ENCODE assay signal across 8 mouse cellular contexts in genomic region chr19:18631644-18632219, GRCm38 (mm10). TPM values are rescaled to one million over a fixed set of nuclear protein-coding genes. Genes with fewer than 3 reads are reported as not detected.
A peak's percentile ranks its signal among the peaks of the same experiment; 100 is the strongest.
DNase-seq lines count a peak whose midpoint lies in the region; ATAC-seq and TF ChIP-seq lines count a peak whose summit lies in the region.

Gene Ostf1, minus strand, starts transcription at chr19:18631823.
Gene Nmrk1, plus strand, starts transcription at chr19:18631950.

- H3K4me2 ChIP-seq in CH12.LX (ENCODE audit: insufficient read depth, low read depth, poor library complexity, severe bottlenecking) = peak within 1 kb of the TSS; percentile 94
- peak within 1 kb of the TSS; percentile 91 for H3K4me2 ChIP-seq in forebrain, embryonic 11.5 days (ENCODE audit: low read depth, low read length, severe bottlenecking)
- H3K4me2 ChIP-seq in heart, embryonic 16.5 days (ENCODE audit: low read depth, low read length) = peak within 1 kb of the TSS; percentile 69
- peak within 1 kb of the TSS; percentile 93 for H3K4me2 ChIP-seq in liver, embryonic 15.5 days
- H3K4me2 ChIP-seq in neural tube, embryonic 12.5 days (replicated peaks) = peak within 1 kb of the TSS; percentile 92

- H3K4me1 ChIP-seq in CH12.LX (ENCODE audit: control insufficient read depth in 1 of 2, insufficient read depth in 2 of 2) = peaks cover 2 to 30% of the 10 kb centered on the region in 2 experiments; a peak in 3 of 4 replicates
- H3K4me1 ChIP-seq in forebrain, embryonic 11.5 days (replicated peaks; ENCODE audit: control insufficient read depth, insufficient read depth, low read length) = no peaks in the 10 kb centered on the region
- H3K4me1 ChIP-seq in heart, embryonic 16.5 days (ENCODE audit: control insufficient read depth, insufficient read depth, low read length) = peaks cover 16% of the 10 kb centered on the region
- H3K4me1 ChIP-seq in liver, embryonic 15.5 days (replicated peaks) = peaks cover 39% of the 10 kb centered on the region
- H3K4me1 ChIP-seq in neural tube, embryonic 12.5 days = peaks cover 2% of the 10 kb centered on the region; the same call in 1 of the 2 replicates

- dilution Hi-C loops in CH12.LX (cut with MboI; ENCODE audit: extremely low pct_ligation_motif_present, extremely low pct_unique_long_range_greater_than_20kb, low sequenced_read_pairs) = no loop called here

- under 1% methylated on average over 51 of the region's 51 CpGs for whole genome bisulfite sequencing in forebrain, embryonic 11.5 days
- under 1% methylated on average over 51 of the region's 51 CpGs for WGBS in heart, embryonic 16.5 days
- WGBS in liver, embryonic 15.5 days (ENCODE audit: insufficient replicate concordance) = under 1% methylated on average over 51 of the region's 51 CpGs
- under 1% methylated on average over 51 of the region's 51 CpGs for WGBS in neural tube, embryonic 12.5 days

- in situ Hi-C loops in CH12.LX (cut with MboI; ENCODE audit: low pct_ligation_motif_present, low pct_unique_long_range_greater_than_20kb, low sequenced_read_pairs) = no loop called here

- TF ChIP-seq EP300 in CH12.LX (IDR thresholded peaks at IDR 0.05; ENCODE audit: low read length) = no peak

- DNase-seq in CH12.LX (ENCODE audit: extremely low read depth) = peak; percentile 88
- peak; percentile 89 for DNase-seq in c-Kit-positive CD71-positive TER-119-negative erythroid progenitor cells, embryonic 14.5 days (ENCODE audit: low read depth)
- DNase-seq in forebrain, embryonic 11.5 days (ENCODE audit: low spot score) = peak; percentile 97
- DNase-seq in kidney, postnatal 36 days = peak; percentile 98 to 99
- peak; percentile 66 for DNase-seq in telencephalon, adult 2 months (ENCODE audit: low read depth, low spot score)

- H3K9ac ChIP-seq in CH12.LX (ENCODE audit: insufficient read depth, low read depth) = peak within 1 kb of the TSS; percentile 72
- H3K9ac ChIP-seq in forebrain, embryonic 11.5 days (ENCODE audit: low read length) = peak within 1 kb of the TSS; percentile 51
- peak within 1 kb of the TSS; percentile 92 for H3K9ac ChIP-seq in heart, embryonic 16.5 days (ENCODE audit: low read length)
- peak within 1 kb of the TSS; percentile 85 for H3K9ac ChIP-seq in liver, embryonic 15.5 days
- H3K9ac ChIP-seq in neural tube, embryonic 12.5 days = peak within 1 kb of the TSS; percentile 64

- peaks cover 23% of the 10 kb centered on the region for H3K79me2 ChIP-seq in CH12.LX (replicated peaks; ENCODE audit: control insufficient read depth, extremely low read depth, insufficient read depth, poor library complexity, severe bottlenecking)

- peak; percentile 85 for TF ChIP-seq POLR2A in CH12.LX (IDR thresholded peaks at IDR 0.05; ENCODE audit: low read depth, low read length)

- H3K36me3 ChIP-seq in CH12.LX (replicated peaks in 1 of 2; ENCODE audit: control insufficient read depth in 1 of 2, insufficient read depth in 1 of 2, low read length in 1 of 2) = peaks cover 3 to 11% of the 10 kb centered on the region in 2 experiments
- no peaks in the 10 kb centered on the region for H3K36me3 ChIP-seq in forebrain, embryonic 11.5 days (ENCODE audit: control insufficient read depth, insufficient read depth, low read length)
- H3K36me3 ChIP-seq in heart, embryonic 16.5 days (ENCODE audit: control insufficient read depth, insufficient read depth) = no peaks in the 10 kb centered on the region
- H3K36me3 ChIP-seq in liver, embryonic 15.5 days (replicated peaks) = no peaks in the 10 kb centered on the region
- no peaks in the 10 kb centered on the region for H3K36me3 ChIP-seq in neural tube, embryonic 12.5 days

- no peak for TF ChIP-seq RAD21 in CH12.LX (IDR thresholded peaks at IDR 0.05; ENCODE audit: low read depth, low read length)

- no peak for TF ChIP-seq CTCF in CH12.LX (conservative IDR thresholded peaks at IDR 0.05 in 1 of 2, IDR thresholded peaks at IDR 0.05 in 1 of 2; ENCODE audit: low read depth in 2 of 2, low read length in 2 of 2)

- peak within 1 kb of the TSS; percentile 65 for H3K27ac ChIP-seq in CH12.LX (ENCODE audit: insufficient read depth, low read depth)
- H3K27ac ChIP-seq in forebrain, embryonic 11.5 days (ENCODE audit: low read depth, low read length) = no peak within 1 kb of the TSS
- peak within 1 kb of the TSS; percentile 94 for H3K27ac ChIP-seq in heart, embryonic 16.5 days (ENCODE audit: low read length)
- H3K27ac ChIP-seq in liver, embryonic 15.5 days (replicated peaks) = peak within 1 kb of the TSS; percentile 87
- H3K27ac ChIP-seq in neural tube, embryonic 12.5 days = peak within 1 kb of the TSS; percentile 59; the same call in 1 of the 2 replicates

- peak within 1 kb of the TSS; percentile 88 to 95 (median 93) for H3K4me3 ChIP-seq in CH12.LX (replicated peaks in 1 of 3; ENCODE audit: low read depth in 2 of 3, low read length in 2 of 3, poor library complexity in 1 of 3)
- peak within 1 kb of the TSS; percentile 60 for H3K4me3 ChIP-seq in forebrain, embryonic 11.5 days (ENCODE audit: low read depth, low read length)
- peak within 1 kb of the TSS; percentile 97 for H3K4me3 ChIP-seq in heart, embryonic 16.5 days (ENCODE audit: low read length)
- peak within 1 kb of the TSS; percentile 97 for H3K4me3 ChIP-seq in liver, embryonic 15.5 days (replicated peaks)
- H3K4me3 ChIP-seq in neural tube, embryonic 12.5 days = peak within 1 kb of the TSS; percentile 80

- ATAC-seq in forebrain, embryonic 11.5 days (replicated peaks; ENCODE audit: low FRiP score) = peak; percentile 99
- ATAC-seq in heart, embryonic 16.5 days (replicated peaks; ENCODE audit: extremely low read depth, insufficient read depth, low FRiP score) = peak; percentile 97
- peak; percentile 99 for ATAC-seq in liver, embryonic 15.5 days (ENCODE audit: insufficient read depth)
- ATAC-seq in neural tube, embryonic 12.5 days (ENCODE audit: low FRiP score, low read depth) = peak; percentile 98

- H3K9me3 ChIP-seq in CH12.LX (replicated peaks; ENCODE audit: low read length) = no peaks in the 10 kb centered on the region
- no peaks in the 10 kb centered on the region for H3K9me3 ChIP-seq in forebrain, embryonic 11.5 days (ENCODE audit: control insufficient read depth, low read length)
- no peaks in the 10 kb centered on the region for H3K9me3 ChIP-seq in heart, embryonic 16.5 days (replicated peaks; ENCODE audit: control insufficient read depth, low read length)
- H3K9me3 ChIP-seq in liver, embryonic 15.5 days (replicated peaks) = no peaks in the 10 kb centered on the region
- H3K9me3 ChIP-seq in neural tube, embryonic 12.5 days = no peaks in the 10 kb centered on the region

- no peaks in the 10 kb centered on the region for H3K27me3 ChIP-seq in CH12.LX (replicated peaks)
- H3K27me3 ChIP-seq in forebrain, embryonic 11.5 days (ENCODE audit: control insufficient read depth, insufficient read depth, low read length) = no peaks in the 10 kb centered on the region
- no peaks in the 10 kb centered on the region for H3K27me3 ChIP-seq in heart, embryonic 16.5 days (ENCODE audit: control insufficient read depth, insufficient read depth, low read length)
- H3K27me3 ChIP-seq in liver, embryonic 15.5 days = no peaks in the 10 kb centered on the region
- H3K27me3 ChIP-seq in neural tube, embryonic 12.5 days (replicated peaks) = no peaks in the 10 kb centered on the region

TF ChIP-seq in CH12.LX, 34 proteins besides CTCF, POLR2A, EP300 and RAD21 (continues in another document):
- TF ChIP-seq USF2 (conservative IDR thresholded peaks at IDR 0.05; ENCODE audit: low read depth, low read length) (no peak), SMC3 (IDR thresholded peaks at IDR 0.05; ENCODE audit: low read depth, low read length) (no peak), MAZ (IDR thresholded peaks at IDR 0.05; ENCODE audit: low read depth, low read length) (no peak), MYC (IDR thresholded peaks at IDR 0.05; ENCODE audit: low read depth, low read length) (no peak), KAT2A (IDR thresholded peaks at IDR 0.05; ENCODE audit: insufficient replicate concordance, low read length) (no peak), ELF1 (IDR thresholded peaks at IDR 0.05; ENCODE audit: low read depth, low read length) (peak; percentile 92), PAX5 (IDR thresholded peaks at IDR 0.05; ENCODE audit: low read length) (no peak), GABPA (IDR thresholded peaks at IDR 0.05; ENCODE audit: insufficient replicate concordance, low read depth, low read length) (no peak), UBTF (IDR thresholded peaks at IDR 0.05; ENCODE audit: low read depth, low read length) (no peak), SIN3A (IDR thresholded peaks at IDR 0.05; ENCODE audit: low read length) (peak; percentile 15; the same call in 1 of the 2 replicates), MAX (IDR thresholded peaks at IDR 0.05; ENCODE audit: low read length) (no peak), ZMIZ1 (IDR thresholded peaks at IDR 0.05; ENCODE audit: low read depth, low read length) (peak; percentile 29; the same call in 1 of the 2 replicates), RCOR1 (conservative IDR thresholded peaks at IDR 0.05; ENCODE audit: low read depth, low read length) (no peak), ETS1 (conservative IDR thresholded peaks at IDR 0.05; ENCODE audit: low read depth, low read length) (no peak), HCFC1 (IDR thresholded peaks at IDR 0.05; ENCODE audit: low read depth, low read length) (peak; percentile 42; the same call in 1 of the 2 replicates), BHLHE40 (IDR thresholded peaks at IDR 0.05; ENCODE audit: low read depth, low read length) (no peak), MAFK (IDR thresholded peaks at IDR 0.05; ENCODE audit: insufficient replicate concordance, low read length) (no peak), JUN (IDR thresholded peaks at IDR 0.05; ENCODE audit: insufficient read depth, low read depth, low read length) (no peak)

RNA-seq across cellular contexts. Expression of gene Ostf1, which starts in this region (rescaled TPM):
- 122 and 131 TPM in 2 replicates for total RNA-seq in CH12.LX (2012; rRNA removed)
- total RNA-seq in CH12.LX (2014; rRNA removed) = 175 and 188 TPM in 2 replicates
- 110 and 125 TPM in 2 replicates for polyA plus RNA-seq in CH12.LX (2012; ENCODE audit: insufficient read length, low read depth)
- polyA plus RNA-seq in forebrain, embryonic 11.5 days (2014; fragmentation: Nextera tagmentation; extraction: Ambion mirVana) = 36.8 and 37.6 TPM in 2 replicates
- 89.5 and 94.1 TPM in 2 replicates for polyA plus RNA-seq in heart, embryonic 16.5 days (2015; fragmentation: Nextera tagmentation; extraction: Ambion mirVana)
- polyA plus RNA-seq in liver, embryonic 15.5 days (2015; fragmentation: Nextera tagmentation; extraction: Ambion mirVana) = 64.6 and 66.5 TPM in 2 replicates
- 47.0 and 53.1 TPM in 2 replicates for polyA plus RNA-seq in neural tube, embryonic 12.5 days (2016; fragmentation: Nextera tagmentation; extraction: Ambion mirVana)

RNA-seq across cellular contexts. Expression of gene Nmrk1, which starts in this region (rescaled TPM):
- 9.1 and 9.8 TPM in 2 replicates for total RNA-seq in CH12.LX (2012; rRNA removed)
- 10.1 and 10.2 TPM in 2 replicates for total RNA-seq in CH12.LX (2014; rRNA removed)
- 7.5 and 9.7 TPM in 2 replicates for polyA plus RNA-seq in CH12.LX (2012; ENCODE audit: insufficient read length, low read depth)
- polyA plus RNA-seq in forebrain, embryonic 11.5 days (2014; fragmentation: Nextera tagmentation; extraction: Ambion mirVana) = 6.0 and 6.1 TPM in 2 replicates
- polyA plus RNA-seq in heart, embryonic 16.5 days (2015; fragmentation: Nextera tagmentation; extraction: Ambion mirVana) = 8.0 and 8.3 TPM in 2 replicates
- 5.5 and 5.9 TPM in 2 replicates for polyA plus RNA-seq in liver, embryonic 15.5 days (2015; fragmentation: Nextera tagmentation; extraction: Ambion mirVana)
- polyA plus RNA-seq in neural tube, embryonic 12.5 days (2016; fragmentation: Nextera tagmentation; extraction: Ambion mirVana) = 9.7 and 13.1 TPM in 2 replicates
